Mouse (Mus musculus) c-Kit-positive CD71-positive TER-119-positive erythroid progenitor cells, embryonic 14.5 days (primary cell): ENCODE data around the gene Cass4.

Experiments
- DNase-seq: peaks from one replicate; pipeline ENCODE4 v3.0.0-alpha.2; 2013; ENCODE audit warnings: low spot score

Cass4 gene

DNA sequence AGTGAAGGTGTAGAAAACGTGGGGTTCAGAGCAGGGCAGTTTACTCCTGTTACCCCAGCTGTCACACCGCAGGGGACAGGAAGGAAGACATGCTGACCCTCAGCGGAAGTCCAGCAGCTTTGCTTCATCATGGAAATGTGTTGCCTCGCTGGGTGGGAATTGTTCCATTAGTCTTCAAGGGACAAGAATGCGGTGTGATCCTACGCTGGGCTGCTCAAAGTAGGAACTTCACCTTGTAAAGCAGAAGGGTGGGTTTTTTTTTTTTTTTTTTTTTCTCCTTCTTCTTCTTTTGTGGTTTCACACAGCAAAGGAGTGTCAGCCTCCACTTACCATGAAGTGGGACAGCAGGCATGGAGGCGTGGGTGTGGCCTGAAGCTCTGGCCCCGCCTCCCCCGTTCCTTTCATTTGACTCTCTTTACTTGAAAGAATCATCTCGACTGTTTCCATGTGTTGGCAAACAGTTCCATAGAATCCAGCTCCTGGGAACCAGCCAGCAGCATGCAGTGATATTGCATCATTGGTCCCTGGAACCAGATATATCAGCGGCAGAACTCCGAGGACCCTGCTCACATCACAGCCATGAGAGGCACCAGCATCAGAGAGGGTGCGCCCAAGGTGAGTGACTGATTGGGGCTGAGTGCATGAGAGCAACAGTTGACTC, at the start of gene Cass4:
TSS of gene Cass4 (plus strand) at position 404 of the 661 bp plus-strand sequence.
- no peak for DNase-seq

DNA sequence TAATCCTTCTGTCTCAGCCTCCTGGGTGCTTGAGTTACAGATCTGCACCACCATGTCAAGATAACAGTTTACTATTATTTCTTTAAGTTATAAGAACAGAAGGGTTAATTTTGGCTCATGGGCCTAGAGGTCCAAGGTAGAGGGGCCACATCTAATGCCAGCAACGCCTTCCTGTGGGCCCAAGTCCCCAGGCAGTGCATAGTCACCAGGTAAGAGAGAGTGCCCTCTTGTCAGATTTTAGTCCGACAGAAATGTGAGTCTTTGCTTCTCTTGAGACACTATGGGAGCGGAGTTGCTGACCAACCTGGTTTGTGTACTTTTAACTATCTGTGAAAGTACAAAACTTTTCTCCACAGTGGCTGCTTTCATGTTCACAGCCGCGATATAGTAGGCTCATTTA, 48.9 kb upstream of the Cass4 start:
- DNase-seq: no peak

DNA sequence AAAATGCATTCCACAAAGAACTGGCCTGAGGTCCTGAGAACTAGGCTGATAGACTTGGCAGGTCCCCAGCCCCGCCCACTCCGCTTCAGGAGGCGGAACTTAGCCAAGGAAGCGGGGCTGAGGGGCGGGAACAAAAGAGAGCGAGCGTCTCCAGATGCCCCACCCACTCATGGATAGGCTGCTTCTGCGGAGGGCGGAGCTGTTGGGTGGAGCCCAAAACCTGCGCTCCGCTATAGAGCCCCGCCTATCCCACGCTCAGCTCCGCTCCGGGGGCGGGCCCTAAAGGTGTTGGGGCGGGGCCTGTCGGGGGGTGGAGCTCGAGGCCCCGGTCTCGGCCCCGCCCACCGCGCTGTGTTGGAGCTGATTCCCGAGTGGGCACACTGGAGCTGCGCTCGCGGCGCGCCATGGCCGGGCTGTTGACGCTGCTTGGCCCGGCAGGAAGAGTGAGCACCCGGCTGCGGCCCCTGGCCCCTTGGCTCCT, 48.3 kb upstream of the Cass4 start, which contains the start of gene Fam210b:
TSS of gene Fam210b (plus strand) at position 308 of the 481 bp plus-strand sequence.
- peak; percentile 99 for DNase-seq

DNA sequence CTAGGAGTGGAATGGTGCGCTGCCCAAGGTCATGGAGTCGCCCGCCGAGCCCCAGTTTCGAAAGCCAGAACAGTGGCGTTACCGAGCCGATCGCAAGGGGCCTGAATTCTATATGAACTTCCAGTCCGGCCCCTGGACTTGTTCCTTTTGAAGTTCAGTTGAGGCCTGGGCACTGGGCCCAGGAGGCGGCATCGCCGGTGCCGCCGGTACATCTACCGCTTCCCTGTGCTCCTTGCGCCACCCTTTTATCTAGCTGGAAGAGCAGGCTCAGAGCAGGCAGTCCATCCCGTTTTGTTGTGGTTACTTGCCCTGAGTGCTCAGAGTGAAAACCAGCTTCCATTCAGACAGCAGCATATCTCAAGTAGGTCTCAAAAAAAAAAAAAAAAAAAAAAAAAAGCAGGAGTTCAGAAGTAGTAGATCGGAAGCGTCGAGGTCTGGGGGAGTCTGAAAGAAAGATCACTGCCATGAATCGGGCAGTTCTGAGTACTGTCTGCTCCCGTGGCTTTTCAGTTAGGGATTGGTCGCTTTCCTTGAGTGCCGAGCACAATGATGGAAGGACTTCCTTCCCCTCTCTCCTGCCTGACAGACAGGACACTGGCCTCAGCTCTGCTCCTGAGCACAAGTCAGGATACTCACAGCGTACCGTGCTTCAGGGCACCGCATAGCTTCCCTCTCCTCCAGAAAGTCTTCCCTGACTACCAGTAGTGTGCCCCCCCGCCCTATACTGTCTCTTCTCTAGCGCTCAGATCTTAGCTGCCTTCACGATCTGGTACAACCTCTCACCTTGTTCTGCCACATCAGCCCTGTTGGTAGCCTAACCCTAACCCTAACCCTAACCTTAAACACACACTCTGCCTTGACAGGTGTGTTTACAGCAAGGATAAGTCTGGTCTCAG, 47.3 kb upstream of the Cass4 start:
- DNase-seq: peak; percentile 44

DNA sequence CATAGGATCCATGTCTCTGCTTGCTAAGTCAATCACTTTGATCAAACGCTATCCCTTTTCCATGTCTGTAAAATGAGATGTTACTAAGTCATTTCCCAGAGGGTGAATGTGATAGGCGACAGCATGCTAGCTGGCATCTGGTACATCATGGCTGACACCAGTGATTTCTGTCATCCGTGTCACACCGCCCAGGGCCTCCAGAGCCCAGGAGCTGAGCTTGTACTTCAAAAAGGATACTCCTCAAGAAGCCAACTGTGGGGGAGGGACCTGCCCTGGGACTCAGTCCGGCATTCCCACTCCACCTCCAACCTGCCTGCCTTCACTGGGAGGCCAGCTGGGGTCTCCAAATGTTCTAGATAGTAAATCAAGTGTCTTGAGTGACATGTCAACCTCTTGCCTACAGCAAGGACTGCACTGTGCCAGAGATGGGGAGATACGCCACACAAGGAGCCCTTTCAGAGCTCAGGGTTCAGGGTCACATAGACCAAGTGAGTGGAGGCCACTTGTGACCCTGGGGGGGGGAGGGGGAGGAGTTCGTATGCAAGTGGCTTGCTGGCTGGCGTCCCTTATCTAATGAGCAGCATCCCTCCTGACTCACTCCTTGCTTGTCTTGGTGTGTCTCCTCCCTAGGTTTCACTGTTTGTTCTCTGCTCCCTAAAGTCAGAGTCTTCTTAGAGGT, 46.5 kb upstream of the Cass4 start:
- DNase-seq: peak; percentile 80

DNA sequence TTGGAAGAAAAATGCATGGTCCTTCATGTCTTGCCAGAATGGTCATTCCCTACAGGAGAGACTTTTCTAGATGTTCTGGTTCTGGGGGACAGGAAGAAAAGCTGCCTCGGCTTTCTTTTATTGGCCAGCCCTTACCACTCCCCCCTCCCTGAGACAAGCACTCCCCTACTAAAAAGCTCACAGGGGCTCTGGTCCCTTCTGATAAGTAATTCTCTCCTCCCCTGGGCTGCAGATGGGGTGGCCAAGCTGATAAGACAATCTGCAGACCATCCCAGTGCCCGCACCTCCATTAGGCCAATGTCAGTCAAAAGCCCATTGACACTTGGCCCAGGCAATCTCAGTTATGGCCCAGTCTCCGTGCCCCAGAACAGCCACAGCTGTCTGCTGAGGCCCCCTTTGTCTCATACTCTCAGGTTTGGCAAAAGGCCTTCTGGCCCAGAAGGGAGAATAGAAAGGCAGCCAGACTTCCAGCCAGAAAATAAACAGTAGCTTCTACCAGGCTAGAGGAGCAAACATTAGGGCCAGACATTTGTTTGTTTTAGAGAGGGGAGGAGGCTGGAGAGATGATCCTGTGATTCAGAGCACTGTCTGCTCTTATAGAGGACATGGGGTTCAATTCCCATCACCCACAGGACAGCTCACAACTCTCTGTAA, 45.2 kb upstream of the Cass4 start:
- peak; percentile 87 for DNase-seq

DNA sequence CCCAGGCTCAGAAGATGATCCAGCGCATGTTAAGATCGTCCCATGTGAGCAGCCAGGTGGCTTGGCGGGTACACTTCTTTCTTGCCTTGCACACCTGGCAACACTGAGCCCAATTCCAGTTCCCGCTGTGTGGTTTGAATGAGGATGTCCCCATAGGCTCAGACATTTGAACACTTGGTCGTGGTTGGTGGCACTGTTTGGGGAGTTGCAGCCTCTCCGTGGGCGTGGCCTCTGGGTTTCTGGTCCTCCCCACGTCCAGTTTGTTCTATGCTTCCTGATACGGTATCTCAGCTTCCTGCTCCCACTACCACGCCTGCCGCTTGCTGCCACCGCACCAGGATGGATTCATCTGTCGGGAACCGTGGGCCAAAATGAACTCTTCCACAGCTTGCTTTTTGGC, 43.8 kb upstream of the Cass4 start:
- DNase-seq: peak; percentile 40

DNA sequence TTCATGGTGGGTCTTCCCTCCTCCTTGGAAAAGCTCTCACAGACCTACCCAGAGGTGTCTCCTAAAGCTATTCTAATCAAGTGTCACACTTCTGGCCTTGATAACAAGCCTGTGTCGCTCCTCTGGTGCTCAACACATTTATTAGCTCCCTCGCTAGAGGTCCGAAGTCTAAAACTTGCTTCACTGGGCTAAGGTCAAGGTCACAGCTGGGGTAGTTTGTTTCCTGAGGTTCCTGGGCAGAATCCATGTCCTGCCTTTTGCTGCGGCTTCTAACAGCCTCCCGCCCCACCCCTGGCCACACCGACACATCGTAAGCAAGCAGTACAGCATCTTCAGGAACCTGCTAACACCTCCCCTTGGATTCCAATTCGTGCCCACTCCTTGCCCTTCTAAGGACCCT, 42.8 kb upstream of the Cass4 start:
- DNase-seq: no peak

DNA sequence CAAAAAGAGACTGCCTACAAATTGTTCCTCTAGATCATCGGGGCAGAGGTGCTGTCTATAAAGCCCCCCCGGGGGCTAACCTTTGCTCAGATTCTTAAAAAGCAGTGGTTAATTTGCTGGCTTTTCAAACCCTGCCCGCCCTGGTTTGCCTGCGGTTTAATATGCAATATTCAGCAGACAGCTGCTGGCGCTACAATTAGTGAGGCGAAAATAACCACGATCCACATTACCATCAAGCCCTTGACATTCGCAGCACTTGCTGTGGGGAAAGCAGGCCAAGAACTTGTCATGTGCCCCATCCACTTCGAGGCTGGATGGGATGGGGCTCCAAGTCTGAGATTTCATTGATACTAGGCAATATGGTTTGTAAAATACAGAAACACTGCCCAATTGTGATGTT, 40.4 kb upstream of the Cass4 start:
- DNase-seq: no peak

DNA sequence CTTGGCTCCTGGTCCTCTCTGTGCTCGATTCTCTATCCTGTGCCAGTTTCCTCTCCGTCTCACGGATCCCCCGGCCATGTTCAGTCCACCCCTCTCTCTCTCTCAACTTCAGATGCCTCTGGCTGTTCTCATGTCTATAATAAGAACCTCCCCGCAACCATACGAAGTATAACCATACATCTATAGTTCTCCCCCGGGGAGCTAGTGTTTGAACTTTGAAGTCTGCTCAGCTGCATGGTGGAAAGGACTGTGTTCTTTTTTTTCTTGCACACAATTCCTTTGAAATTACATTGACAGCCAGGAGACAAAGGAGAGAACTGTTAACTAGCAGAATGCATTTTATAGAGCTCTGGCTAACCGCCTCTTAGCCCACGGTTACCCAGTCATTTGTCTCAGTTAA, 38.8 kb upstream of the Cass4 start:
- DNase-seq: no peak

DNA sequence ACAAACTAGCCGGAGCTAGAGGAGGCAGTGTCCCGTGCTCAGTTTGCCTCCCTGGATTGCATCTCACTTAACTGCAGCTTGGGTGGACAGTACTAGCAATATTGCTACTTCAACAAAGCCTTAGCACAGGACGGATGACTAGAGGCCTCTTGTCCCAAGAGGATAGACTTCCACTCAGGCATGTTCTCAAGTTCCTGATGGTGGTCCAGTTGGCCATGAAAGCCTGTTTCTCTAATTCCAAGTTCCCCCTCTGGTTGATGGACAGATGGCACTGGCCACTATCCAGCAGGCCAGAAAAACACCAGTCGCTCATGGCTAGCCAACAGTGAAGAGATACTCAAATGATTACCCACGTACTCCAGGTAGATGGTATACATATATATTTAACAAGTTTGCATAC, 37.8 kb upstream of the Cass4 start:
- no peak for DNase-seq

DNA sequence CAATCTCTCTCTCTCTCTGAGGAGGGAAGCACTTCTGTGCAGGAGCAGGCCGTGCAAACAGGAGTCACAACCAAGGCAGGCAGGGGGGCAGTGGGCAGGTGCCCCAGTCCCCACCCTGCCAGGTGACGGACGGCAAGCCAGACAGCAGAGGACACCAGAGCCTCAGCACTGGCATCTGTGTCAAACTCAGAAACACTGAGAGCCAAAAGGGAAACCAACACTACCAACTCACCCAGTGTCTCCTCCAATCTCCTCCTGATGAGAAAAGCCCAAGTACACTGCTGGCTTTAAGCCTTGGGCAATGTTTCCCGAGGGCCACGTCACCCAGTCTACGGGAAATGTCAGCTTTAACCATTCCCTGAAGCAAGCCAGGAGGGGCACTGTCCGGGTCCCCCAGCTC, 30.4 kb upstream of the Cass4 start:
- DNase-seq: no peak

DNA sequence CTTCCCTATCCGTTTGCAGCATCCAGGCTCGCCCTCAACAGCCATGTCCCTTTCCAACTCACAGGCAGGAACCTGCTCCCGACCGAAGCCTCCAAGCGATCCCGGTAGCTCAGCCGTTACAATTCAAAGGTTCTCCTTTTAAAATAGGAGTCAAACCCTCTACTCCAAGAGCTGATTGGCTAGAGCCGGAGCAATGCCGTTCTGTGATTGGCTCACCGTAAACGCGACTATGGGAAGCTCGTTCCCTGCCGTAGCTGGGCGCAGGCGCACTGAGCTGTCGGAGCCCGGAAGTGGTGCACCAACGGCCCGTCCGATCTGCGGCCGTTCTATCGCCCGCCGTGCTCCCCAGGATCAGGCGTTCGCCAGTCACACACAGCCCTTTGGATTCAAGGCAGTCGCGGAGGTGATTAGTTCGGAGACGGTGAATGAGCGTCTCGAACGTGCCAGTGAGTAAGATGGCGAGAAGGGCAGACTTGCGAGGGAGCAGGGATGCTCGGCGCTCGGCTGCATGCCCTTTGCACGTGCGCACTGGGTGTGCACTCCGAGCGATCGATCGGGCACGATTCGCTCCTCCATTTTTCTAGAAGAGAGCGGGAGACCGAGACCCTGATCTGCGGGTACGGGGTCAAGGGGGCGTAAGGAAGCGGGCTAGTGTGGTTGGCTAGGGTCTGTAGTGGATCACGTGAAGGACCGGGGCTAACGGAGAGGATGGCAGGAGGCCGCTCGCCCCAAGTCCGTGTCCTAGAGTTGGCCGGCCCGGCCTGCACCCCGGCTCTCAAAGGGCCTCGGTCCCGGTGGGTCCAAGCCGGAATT, 23.0 kb upstream of the Cass4 start, which contains the start of the genes Aurka and Cstf1:
TSS of gene Aurka (minus strand) at position 125 of the 813 bp plus-strand sequence.
TSS of gene Cstf1 (plus strand) at position 271 of the 813 bp plus-strand sequence.
- DNase-seq: peak; percentile 96

DNA sequence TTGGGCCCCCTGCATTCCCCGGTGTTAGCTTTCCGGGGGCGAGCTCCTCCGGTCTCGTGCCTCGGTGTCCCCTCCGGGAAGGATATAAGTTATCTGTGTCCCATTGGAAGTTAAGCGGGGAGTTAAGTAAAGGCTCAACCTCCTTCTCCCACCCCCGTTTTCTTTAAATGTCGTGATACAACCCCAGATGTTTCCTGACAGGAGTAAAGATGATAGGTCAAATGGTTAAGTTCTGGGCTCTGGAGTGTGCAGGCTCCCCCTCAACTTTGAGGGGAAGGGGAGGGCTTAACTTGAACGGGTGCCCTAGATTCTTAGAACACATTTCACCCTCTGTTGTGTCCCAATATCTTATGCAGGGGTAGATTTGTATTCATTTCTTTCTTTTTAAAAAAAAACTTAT, 22.3 kb upstream of the Cass4 start:
- DNase-seq: no peak

DNA sequence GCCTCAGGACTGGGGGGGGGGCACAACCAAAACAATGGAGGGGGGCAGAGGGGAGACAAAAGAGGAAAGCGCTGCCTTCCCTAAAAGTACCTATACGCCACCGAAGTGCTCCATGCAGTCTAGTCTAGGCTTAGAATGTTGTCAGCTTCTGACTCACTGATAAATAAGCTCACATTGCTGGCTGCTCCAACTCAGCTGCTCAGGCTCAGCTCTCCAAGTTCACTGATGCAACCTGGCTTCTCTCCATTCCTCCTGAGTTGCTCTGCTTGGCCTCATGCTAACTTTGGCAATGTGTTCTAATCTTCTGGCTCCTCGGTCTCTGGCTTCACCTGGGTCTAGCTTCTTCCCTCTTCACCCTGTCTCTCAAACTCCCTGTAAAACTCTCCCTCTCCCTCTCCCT, 17.0 kb upstream of the Cass4 start:
- no peak for DNase-seq

DNA sequence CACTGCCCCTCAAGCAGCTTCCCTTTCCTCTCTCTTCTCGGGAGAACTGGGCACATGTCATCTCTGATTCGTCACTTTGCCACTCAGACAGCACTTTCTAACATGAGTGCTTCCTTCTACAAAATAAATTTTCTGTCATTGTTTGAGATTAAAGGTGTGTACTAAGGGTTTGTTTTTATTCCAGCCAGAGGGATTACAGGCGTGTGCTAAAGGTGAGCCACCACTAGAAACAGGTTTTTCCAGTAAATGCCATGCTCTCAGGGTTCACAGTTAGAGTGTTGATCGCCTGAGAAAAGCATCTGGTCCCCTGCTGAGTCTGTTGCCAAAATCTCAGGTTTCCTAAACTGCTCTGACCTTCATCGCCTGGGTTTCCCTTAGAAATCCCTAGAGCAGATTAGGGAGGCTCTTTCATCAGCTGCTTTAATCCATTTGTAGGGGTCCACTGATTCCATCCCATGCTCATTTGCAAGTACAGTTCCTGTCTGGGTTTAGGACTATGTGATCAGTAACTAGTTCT, 16.5 kb upstream of the Cass4 start:
- DNase-seq: no peak

DNA sequence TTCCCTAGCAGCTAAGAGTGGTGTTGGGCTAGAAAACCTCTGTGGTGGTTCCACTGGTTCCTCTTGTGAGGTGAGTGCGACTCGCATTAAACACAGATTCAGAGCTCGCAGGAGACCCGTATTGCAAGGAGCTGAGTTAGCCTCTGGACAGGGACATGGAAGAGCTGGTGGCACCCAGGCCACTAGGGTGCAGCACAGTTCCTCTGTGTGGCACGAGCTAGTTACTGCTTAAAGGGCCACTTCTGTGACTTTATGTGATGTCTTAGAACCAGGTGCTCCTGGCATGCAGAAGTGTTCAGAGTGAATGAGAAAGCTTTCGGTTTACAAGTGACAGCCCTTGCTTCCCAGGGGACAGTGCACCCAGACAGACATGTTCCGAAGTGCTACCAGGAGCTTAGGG, 15.3 kb upstream of the Cass4 start:
- no peak for DNase-seq

DNA sequence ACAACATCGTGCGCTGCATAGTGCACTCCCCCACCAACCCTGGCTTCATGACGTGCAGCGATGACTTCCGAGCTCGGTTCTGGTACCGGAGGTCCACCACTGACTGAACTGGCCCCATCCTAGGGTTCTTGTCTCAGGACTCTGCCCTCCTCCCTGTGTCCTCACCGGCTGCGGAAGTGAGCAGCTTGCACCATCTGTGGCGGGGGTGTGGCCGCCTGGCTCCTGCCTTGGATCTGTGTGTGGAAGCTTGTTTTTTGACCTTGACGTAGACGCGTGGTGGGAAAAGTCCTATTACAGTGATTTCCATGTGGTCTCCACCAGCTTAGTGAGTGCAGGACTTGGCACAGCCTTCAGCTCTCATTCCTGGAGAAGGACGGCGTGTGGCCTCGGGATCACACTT, 13.1 kb upstream of the Cass4 start:
- DNase-seq: no peak

DNA sequence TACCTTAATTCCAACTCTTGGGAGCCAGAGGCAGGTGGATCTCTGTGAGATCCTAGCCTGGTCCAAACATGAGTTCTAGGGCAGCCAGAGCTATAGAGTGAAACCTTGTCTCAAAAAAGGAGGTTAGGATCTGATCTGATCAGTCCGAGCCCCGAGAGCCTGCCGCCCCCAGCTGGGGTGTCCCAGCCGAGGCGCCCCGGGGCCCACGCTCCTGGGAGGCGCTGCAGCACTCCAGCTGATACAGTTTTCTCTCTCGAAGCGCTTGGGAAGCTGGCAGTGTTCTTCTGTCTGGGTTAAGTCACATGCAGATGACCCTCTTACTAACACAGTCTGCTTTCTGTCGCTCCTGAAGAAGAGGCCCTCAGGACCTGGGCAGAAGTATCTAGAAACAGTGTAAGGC, 12.3 kb upstream of the Cass4 start:
- no peak for DNase-seq

DNA sequence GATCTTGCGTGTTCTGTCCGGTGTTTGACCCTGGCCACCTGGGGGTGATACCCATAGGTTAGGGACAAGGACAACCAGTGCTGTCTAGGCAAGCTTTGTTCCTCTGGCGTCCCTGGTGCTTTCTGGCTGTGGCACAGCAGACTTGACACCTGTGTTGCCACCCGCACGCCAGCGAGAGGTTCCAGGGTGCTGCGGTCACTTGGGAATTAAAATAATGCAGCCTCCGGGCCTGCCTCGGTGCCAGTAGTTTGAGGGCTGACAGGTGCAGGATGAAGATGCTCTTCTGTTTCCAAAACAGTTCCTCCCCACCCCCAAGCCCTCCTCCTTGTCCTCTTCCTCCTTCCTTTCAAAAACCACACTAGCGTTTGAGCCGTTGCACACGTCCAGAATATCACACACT, 11.7 kb upstream of the Cass4 start:
- no peak for DNase-seq

DNA sequence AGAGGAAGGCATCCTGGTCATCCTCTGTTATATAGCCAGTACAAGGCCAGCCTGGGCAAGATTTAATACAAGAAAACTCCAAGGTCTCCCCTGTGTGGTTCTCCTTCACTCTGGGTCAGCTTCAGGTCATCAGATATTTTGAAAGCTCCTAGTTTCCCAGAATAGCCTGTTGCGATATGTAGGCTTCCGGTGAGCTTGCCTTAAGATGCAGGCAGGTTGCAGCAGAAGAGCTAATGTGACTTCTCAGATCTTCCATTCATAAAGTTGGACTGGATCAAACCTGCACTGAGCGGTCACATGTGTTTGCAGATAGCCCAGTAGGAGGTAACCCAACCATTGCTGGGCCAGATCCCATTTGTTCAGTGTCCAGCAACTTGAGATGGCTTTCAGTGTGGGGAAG, 8.9 kb upstream of the Cass4 start:
- DNase-seq: no peak
